Mouse (Mus musculus) gastrocnemius, postnatal 10 days (tissue): Measurements from ENCODE around the gene Sf1. TPM values are rescaled to one million over a fixed set of nuclear protein-coding genes. Genes with fewer than 3 reads are reported as not detected.
A peak's percentile ranks its signal among the peaks of the same experiment; 100 is the strongest.

Experiments
- DNase-seq: peaks from one replicate; pipeline ENCODE4 v3.0.0; 2021; ENCODE audit warnings: mixed read lengths
- total RNA-seq, 2 experiments: library from RNA; stranded (reverse); gene quantifications; 2 replicates each; pipeline ENCODE4 v1.2.3; 2021

Sf1 gene
- total RNA-seq, 2 experiments from 2014 or later: 88.6 to 123 TPM

GRCm38 (mm10) chr19:6375423-6376254 is 12.1 kb downstream of the Sf1 start:
- no peak for DNase-seq

GRCm38 (mm10) chr19:6376255-6376564 is 12.7 kb downstream of the Sf1 start:
- peak; percentile 85 for DNase-seq

DNA sequence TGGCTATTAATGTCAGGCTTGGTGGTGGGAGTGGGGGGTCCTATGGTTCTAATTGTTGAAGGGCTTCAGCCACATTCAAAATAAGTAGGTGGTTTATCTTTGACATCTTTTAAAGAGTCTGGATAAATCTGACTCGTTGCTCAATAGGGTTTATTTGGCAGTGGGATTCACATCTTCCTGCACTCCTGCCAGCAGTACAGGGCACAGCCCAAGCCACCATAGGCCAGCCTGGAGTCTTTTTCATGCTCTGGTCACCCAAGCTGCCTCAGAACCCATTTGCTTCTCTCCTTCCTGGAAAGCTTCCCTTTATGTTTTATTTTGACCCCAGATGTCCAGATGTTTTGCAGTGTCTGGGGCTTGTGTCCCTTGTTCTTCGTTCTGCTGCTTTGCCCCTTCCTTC is 13.2 kb downstream of the Sf1 start:
- DNase-seq: no peak

DNA sequence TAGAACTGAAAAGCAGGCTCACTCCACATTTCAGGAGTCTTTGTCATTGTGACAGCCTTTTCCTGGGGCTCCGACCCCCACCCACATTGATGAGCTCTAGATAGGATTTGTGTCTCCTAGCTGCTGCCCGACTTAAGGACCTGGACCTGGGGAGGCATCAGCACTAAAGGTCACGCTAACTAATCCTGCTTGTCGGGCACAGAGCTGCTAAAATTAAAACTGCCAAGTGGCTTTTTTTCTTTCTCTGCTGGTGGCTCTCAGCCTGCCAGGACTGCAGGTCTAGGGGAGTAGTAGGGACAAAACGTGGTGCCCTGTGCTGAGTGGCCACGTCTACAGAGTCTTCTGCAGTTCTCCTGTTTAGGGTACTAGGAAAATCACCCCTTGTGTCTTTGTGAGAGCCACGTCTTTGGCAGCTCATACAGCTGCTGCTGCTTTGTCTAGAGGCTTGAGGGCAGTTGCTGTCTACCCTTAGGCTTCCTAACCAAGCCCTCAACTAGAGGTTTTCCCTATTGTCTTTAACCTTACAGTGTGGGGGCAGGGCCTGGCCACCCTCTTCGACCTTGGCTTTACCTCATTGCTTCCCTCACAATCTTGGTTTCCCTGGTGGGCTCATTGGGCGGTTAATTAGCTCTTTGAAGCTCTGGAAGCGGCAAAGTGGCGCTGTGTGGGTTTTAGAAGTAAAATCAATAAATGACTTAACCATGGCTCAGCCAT is 14.0 kb downstream of the Sf1 start:
- no peak for DNase-seq

- DNase-seq: no peak
Observed at GRCm38 (mm10) chr19:6380411-6381166, 17.1 kb downstream of the Sf1 start.

DNA sequence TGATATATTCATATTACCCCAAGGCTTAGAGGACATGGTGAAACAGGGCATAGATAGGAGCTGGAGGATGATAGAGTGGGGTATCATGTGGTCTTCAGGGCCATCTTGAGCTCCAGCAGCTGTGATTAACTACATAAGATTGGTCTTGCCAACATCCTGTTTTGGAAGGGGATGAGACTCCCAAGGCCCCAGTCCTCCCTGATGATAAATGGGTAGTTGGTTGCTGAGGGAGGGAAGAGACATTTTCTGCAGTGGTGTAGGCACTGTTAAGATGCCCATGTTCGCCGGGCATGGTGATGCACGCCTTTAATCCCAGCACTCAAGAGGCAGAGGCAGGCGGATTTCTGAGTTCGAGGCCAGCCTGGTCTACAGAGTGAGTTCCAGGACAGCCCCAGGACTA is 17.7 kb downstream of the Sf1 start:
- no peak for DNase-seq

DNA sequence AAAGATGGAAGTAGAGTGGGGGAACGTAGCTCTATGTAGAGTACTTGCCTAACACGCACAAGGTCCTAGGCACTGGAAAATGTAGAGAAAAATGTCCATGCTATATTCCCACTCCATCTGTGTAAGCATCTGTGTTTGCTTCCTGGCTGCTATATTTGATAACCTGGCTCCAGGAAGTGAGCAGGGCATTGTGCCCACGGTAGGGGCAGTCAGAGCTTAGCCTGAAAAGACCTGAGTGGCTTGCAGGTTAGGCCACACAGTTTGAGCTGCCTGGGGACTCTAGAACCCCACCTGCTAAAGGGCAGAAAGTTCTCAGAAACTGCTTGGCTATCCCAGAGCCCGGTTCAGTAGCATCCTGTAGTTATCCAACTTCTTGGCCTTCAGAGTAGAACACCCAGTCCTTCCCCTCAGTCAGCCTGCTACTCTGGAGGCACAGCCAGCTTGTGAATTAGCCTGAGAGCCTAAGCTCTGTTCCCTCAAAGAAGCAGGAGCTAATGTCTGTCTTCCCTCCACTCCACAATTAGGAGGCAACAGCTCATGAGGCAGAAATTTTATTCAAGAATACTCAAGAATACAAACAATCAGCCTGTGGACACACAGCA is 18.9 kb downstream of the Sf1 start:
- DNase-seq: no peak

GRCm38 (mm10) chr19:6383470-6383869 is 20.0 kb downstream of the Sf1 start:
- DNase-seq: no peak

- DNase-seq: peak; percentile 90
Observed at GRCm38 (mm10) chr19:6384128-6384527, 20.6 kb downstream of the Sf1 start, which contains the start of gene Pygm. Gene Pygm, plus strand, starts transcription at chr19:6384399.

GRCm38 (mm10) chr19:6384954-6385353 is 21.5 kb downstream of the Sf1 start:
- DNase-seq: peak; percentile 54

DNA sequence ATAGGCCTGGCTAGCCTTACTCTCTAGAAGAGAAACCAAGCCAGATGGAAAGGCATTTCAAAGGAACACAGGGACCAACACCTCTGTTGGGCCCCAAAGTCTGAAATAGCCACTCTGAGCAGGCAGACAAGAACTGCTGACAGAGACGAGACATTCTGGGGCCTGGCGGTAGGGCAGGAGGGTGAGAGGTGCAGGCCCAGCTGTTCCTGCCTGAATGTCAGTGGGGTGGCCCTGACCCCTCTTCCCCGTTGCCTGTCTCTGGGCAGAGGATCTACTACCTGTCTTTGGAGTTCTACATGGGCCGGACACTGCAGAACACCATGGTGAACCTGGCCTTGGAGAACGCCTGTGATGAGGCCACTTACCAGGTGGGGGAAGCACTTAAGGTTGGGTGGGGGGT is 21.9 kb downstream of the Sf1 start:
- no peak for DNase-seq

GRCm38 (mm10) chr19:6385821-6386220 is 22.3 kb downstream of the Sf1 start:
- no peak for DNase-seq

- no peak for DNase-seq
Observed at GRCm38 (mm10) chr19:6386234-6386633, 22.7 kb downstream of the Sf1 start.

- DNase-seq: peak; percentile 59
Observed at GRCm38 (mm10) chr19:6388006-6388405, 24.5 kb downstream of the Sf1 start.

- DNase-seq: no peak
Observed at GRCm38 (mm10) chr19:6389803-6390202, 26.3 kb downstream of the Sf1 start.

DNA sequence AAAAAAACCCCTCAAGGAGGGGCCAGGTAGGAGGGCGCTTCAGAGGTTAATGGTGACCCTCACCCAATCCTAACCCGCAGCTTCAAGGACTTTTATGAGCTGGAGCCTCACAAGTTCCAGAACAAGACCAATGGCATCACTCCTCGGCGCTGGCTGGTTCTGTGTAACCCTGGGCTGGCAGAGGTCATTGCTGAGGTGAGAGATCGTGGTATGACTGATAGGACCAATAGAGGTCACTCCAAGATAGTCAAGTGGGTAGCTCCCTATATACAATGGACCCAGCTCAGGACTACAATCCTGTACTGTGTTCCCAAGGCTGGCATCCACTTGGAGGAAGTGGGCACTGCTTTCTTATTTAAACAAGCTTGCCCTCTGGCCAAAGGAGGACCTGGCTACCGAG is 26.8 kb downstream of the Sf1 start:
- DNase-seq: no peak

DNA sequence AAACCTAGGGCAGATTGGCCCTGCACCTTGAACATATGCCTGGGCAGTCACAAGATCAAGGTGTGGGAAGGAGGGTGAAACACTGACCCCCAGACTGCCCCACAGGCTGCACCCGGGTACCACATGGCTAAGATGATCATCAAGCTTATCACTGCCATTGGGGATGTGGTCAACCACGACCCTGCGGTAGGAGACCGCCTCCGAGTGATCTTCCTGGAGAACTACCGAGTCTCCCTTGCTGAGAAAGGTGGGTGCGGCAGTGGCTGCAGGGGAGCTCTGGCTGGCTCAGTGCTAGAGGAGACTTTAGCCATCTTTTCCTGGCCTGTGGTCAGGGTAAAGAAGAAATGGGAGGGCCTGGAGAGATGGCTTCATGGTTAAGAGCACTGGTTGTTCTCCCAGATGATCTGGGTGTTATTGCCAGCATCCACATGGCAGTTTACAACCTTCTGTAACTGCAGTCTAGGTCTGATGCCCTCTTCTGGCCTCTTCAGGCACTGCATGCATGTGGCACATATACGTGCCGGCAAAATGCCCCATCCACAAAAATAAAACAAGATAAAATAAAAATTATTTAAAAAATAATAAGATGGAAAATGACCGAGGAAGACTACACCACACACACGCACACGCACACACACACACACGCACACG is 29.4 kb downstream of the Sf1 start:
- no peak for DNase-seq

DNA sequence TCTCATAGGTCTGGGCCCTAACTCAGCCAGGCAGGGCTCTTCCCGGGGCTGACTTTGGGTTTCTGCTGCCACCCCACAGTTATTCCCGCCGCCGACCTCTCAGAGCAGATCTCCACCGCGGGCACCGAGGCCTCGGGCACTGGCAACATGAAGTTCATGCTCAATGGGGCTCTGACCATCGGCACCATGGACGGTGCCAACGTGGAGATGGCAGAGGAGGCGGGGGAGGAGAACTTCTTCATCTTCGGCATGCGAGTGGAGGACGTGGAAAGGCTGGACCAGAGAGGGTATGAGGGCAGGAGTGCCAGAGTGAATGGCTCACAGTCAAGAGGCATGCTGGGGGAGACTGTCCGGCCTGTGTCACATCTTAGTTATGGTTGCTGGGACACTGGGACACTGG is 30.1 kb downstream of the Sf1 start:
- DNase-seq: no peak

GRCm38 (mm10) chr19:6396237-6396636 is 32.7 kb downstream of the Sf1 start:
- no peak for DNase-seq

DNA sequence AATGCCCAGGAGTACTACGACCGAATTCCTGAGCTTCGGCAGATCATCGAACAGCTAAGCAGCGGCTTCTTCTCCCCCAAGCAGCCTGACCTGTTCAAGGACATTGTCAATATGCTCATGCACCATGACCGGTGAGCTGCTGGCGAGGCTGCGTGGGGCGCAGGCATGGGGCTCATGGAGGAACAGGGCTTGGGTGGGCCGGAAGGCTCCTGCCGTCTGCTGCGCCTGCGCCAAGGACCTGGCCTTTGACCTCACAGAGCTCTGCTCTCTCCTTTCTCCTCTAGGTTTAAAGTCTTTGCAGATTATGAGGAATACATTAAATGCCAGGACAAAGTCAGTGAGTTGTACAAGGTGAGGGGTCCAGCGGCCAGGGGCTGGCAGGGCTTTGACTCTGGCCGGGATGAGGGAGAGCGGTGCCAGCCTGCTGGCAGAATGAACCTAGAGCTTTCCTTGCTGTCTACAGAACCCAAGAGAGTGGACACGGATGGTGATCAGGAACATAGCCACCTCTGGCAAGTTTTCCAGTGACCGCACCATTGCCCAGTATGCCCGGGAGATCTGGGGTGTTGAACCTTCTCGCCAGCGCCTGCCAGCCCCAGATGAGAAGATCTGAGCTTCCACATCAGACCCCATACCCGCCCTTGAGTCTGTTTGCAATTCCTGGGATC is 34.2 kb downstream of the Sf1 start:
- no peak for DNase-seq

DNA sequence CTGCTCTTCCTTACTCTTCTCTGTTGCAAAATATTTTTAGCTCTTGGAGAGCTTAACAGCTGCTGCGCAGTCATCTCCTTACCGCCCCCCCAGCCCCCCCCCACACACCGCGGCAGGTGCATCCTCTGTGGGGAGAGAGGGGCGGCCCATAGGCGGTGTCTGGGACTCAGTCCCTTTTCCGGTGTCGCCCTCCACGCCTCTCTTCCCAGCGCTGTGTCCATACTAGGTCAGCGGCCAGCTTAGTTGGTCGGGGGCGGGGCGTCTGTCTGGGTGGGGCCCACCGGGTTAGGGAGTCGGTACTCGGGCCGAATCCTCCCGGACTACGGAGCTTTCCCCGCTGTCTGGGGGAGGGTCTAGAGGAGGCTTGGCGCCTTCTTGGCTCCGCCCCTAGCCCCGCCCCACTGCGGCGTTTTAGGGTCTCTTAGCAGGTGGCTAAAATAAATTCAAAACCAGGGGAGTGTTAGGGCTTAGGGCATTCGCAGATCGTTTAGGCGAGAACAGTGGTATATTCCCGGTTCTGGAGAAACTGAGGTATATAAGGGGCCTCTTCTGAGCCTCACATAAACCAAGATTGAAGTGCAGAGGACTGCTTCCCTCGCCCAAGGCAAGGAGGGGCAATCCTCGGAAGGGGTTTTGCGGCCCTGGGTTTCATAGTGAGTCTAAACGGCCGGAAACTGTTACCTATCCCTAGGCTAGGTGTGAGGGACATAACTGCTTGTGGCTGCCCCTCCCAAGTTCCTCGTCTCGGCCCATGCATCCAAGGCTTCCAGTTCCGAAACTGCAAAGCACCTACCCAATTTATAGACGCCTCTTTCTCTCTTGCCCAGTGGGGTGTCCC is 35.2 kb downstream of the Sf1 start:
- DNase-seq: peak; percentile 73
